Mouse (Mus musculus): Measurements from ENCODE around the gene Tubb4b.

GRCm38 (mm10) chr2:25224766-25225752, 557 bp upstream of the Tubb4b start:
- TF ChIP-seq CTCF (IDR thresholded peaks at IDR 0.05; ENCODE audit: extremely low read depth, insufficient read depth, low read length) (no peak), POLR2A (IDR thresholded peaks at IDR 0.05; ENCODE audit: extremely low read depth, insufficient read depth, low read length) (peak; percentile 85)
